Mouse (Mus musculus) liver, embryonic 16.5 days (tissue): ENCODE results near the gene Fcgrt. TPM values are rescaled to one million over a fixed set of nuclear protein-coding genes. Genes with fewer than 3 reads are reported as not detected.
"Not testable (repeated sequence)": the region's sequence is repeated elsewhere in the genome, so short reads cannot be mapped to it uniquely, and the experiment has no call there.

Experiments
- ATAC-seq: fragments of 200-750 bp; cut with Nextera tagmentation; 2 replicates; pipeline ENCODE4 v1.8.0; 2017; ENCODE audit warnings: low read depth, mild to moderate bottlenecking, moderate number of reproducible peaks, moderate library complexity
- H3K27ac ChIP-seq: fragments of 300-500 bp; sonication (generic); 2 replicates; pipeline ENCODE4 v1.5.1; 2014; ENCODE audit warnings: mild to moderate bottlenecking, low read length
- H3K27me3 ChIP-seq: fragments of 300-500 bp; sonication (generic); 2 replicates; pipeline ENCODE4 v1.6.1; 2014; ENCODE audit warnings: low read depth, low read length, mixed read lengths; ENCODE audit not compliant: control insufficient read depth, insufficient read depth
- H3K36me3 ChIP-seq: fragments of 300-500 bp; sonication (generic); 2 replicates; pipeline ENCODE4 v1.6.1; 2014; ENCODE audit warnings: mild to moderate bottlenecking; ENCODE audit not compliant: control insufficient read depth, insufficient read depth
- H3K4me1 ChIP-seq: fragments of 300-500 bp; sonication (generic); 2 replicates; pipeline ENCODE4 v1.6.1; 2014; ENCODE audit warnings: low read depth, low read length, mixed read lengths; ENCODE audit not compliant: control insufficient read depth
- H3K4me2 ChIP-seq: fragments of 300-500 bp; sonication (generic); 2 replicates; pipeline ENCODE4 v1.6.1; 2014; ENCODE audit warnings: low read depth, low read length, mixed read lengths
- H3K4me3 ChIP-seq: fragments of 300-500 bp; sonication (generic); 2 replicates; pipeline ENCODE4 v1.5.1; 2014; ENCODE audit warnings: low read depth, mild to moderate bottlenecking, low read length
- H3K9ac ChIP-seq: fragments of 300-500 bp; sonication (generic); 2 replicates; pipeline ENCODE4 v1.6.1; 2014; ENCODE audit warnings: low read depth, low read length
- H3K9me3 ChIP-seq: fragments of 300-500 bp; sonication (generic); replicated peaks from 2 replicates; pipeline ENCODE4 v1.6.1; 2016; ENCODE audit warnings: low read length; ENCODE audit not compliant: control insufficient read depth
- WGBS: fragments of 180-500 bp; shearing (Covaris S2); extraction: QIAGEN DNeasy Blood & Tissue Kit; methylation state at CpG from one replicate; pipeline ENCODE4 v1.1.7; 2014; ENCODE audit not compliant: insufficient replicate concordance; 5-methylcytosine and 5-hydroxymethylcytosine counted together
- polyA plus RNA-seq: library from polyadenylated mRNA; unstranded; fragments of >200 nt; fragmentation: Nextera tagmentation; extraction: Ambion mirVana; gene quantifications from 2 replicates; pipeline ENCODE4 v1.2.1, GENCODE M21; 2015

Fcgrt gene
- polyA plus RNA-seq, 1 experiment from 2014 or later = 56.1 TPM

DNA sequence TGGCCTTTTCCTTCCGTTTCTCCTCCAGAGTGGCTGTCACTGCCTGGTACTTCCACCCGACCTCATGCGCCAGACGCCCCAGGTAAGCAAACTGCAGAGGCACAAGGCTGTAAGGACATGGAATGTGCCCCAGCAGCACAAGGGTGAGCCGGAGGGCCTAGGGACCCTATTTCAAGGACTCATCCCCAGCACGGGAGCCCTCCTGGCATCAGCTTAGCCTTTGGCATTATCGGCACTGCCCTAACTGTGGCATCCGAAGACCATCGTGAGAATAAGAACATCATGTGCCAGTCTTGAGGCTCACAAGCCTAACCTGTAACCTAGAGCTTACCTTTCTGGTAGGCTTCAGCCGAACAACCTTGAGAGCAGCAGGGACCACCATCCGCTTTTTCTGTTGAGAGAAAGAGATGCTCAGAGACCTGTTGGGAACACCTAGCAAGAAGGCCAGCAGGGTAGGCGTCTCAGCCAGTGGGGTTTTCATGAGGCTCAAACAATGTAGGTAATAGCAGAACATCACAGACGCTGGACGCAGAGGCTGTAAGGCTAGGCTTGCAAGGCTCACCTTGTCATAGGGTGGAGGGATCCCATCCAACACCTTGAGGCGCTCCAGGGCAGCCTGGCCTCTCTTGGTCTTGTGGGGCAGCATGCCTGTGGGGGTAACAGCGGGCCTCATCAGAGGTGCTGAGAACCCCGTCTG is 22.6 kb upstream of the Fcgrt start:
- no peaks in the 10 kb centered on the region for H3K9me3 ChIP-seq
- H3K4me3 ChIP-seq = peak overlapping the region; percentile 81
- peaks cover 54% of the 10 kb centered on the region for H3K4me1 ChIP-seq
- no peaks in the 10 kb centered on the region for H3K27me3 ChIP-seq
- WGBS = 58% methylated on average over 17 of the region's 17 CpGs
- peak overlapping the region; percentile 84 for H3K4me2 ChIP-seq
- H3K9ac ChIP-seq = peak overlapping the region; percentile 87
- H3K27ac ChIP-seq = peak overlapping the region; percentile 86
- no peak for ATAC-seq
- peaks cover 37% of the 10 kb centered on the region for H3K36me3 ChIP-seq

DNA sequence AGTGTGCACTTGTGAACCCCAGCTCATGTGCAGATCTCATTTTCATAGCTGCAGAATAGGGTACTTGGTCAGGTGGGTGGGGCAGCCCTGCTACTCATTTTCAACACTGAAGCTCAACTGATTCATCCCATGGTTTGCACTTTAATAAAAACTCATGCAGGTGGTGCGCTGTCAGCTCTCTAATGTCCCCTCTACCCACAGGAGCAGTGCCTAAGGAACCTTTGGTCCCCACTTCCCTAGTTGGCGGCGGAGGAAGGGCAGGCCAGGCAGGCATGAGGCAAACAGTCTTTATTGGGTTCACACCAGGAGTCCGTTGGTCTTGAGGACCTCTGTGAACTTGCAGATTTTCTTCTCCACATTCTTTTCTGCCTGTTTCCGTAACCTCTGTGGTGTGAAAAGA is 22.0 kb upstream of the Fcgrt start:
- H3K27ac ChIP-seq, H3K9me3 ChIP-seq, H3K9ac ChIP-seq, H3K27me3 ChIP-seq, ATAC-seq, H3K4me3 ChIP-seq: not testable (repeated sequence)
- Histone ChIP-seq H3K4me1 (peaks cover 58% of the 10 kb centered on the region), H3K36me3 (peaks cover 42% of the 10 kb centered on the region), H3K4me2 (0 out of 2 replicates have a peak overlapping the region, but pooled peaks have one; percentile 0)
- WGBS = 66% methylated on average over 5 of the region's 5 CpGs

DNA sequence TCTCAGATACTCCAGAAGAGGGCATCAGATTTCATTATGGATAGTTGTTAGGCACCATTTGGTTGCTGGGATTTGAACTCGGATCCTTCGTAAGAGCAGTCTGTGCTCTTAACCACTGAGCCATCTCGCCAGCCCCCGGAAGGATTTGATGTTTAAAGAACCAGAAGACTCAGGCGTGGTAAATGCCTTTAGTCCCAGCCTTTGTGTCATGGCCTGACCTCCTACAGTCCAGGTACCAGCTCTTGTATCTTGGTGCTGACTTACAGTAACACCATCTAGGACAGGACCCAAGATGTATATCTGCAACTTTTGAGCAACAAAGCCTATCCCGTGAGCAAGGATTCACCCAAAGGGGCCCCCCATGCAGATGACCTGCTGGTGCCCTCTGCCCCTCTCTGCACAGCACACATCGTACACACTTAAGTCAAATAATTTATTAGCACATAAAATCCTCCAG is 21.5 kb upstream of the Fcgrt start:
- peaks cover 47% of the 10 kb centered on the region for H3K36me3 ChIP-seq
- peak overlapping the region; percentile 87 for H3K27ac ChIP-seq
- 24% methylated on average over 7 of the region's 7 CpGs for WGBS
- H3K27me3 ChIP-seq = no peaks in the 10 kb centered on the region
- H3K4me1 ChIP-seq = peaks cover 56% of the 10 kb centered on the region
- no peak overlapping the region for H3K4me3 ChIP-seq
- H3K9me3 ChIP-seq = no peaks in the 10 kb centered on the region
- 0 out of 2 replicates have a peak overlapping the region, but pooled peaks have one; percentile 0 for H3K4me2 ChIP-seq
- no peak for ATAC-seq
- no peak overlapping the region for H3K9ac ChIP-seq

DNA sequence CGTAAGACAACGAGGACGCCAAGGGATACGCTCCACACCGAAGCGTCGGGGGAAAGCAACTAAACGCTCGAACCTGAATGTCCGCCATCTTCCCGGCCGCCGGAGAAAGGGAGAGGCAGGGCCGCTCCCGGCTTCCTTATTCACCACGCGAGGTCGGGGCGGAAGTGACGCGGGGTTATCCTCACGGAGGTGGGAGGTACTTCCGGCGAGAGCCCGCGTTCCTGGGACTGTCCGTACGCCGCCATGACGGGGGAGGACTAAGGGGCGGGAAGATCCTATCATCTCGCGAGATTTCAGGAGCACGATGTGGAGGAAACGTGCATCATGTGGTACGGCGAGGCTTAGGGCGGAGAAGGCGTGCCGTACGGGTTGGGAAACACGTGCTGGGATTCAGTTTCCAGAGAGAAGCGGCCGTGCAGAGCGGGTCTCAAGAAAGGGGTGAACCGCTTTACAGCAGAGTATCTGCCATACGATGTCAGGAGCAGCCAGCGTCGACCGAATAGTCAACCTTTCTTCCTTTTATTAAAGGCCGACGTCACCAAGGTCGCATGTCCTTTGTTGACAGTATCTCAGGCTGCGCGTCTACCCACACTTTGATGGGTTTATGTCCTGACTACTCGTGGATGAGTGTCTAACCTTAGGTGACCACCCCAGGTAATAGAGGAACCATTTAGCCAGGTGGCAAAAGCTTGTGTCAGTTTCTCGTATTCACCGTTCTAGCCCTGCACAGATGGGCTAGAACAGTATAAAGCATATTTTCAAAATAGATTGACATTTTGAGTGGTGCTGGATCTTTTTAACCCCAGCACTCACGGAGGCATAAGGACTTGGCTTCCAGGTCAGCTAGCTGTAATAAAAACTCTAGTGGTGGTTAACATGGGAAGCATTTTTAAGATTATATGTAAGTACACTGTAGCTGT is 20.8 kb upstream of the Fcgrt start, which contains the start of gene Rps11:
TSS of gene Rps11 (minus strand) at position 216 of the 920 bp plus-strand sequence.
- Histone ChIP-seq H3K36me3 (peaks cover 48% of the 10 kb centered on the region), H3K4me2 (peak within 1 kb of the TSS; percentile 77), H3K9me3 (no peaks in the 10 kb centered on the region), H3K27ac (peak within 1 kb of the TSS; percentile 87), H3K9ac (peak within 1 kb of the TSS; percentile 79), H3K27me3 (no peaks in the 10 kb centered on the region), H3K4me1 (peaks cover 49% of the 10 kb centered on the region), H3K4me3 (peak within 1 kb of the TSS; percentile 77)
- ATAC-seq = peak; percentile 80
- under 1% methylated on average over 59 of the region's 59 CpGs for WGBS

DNA sequence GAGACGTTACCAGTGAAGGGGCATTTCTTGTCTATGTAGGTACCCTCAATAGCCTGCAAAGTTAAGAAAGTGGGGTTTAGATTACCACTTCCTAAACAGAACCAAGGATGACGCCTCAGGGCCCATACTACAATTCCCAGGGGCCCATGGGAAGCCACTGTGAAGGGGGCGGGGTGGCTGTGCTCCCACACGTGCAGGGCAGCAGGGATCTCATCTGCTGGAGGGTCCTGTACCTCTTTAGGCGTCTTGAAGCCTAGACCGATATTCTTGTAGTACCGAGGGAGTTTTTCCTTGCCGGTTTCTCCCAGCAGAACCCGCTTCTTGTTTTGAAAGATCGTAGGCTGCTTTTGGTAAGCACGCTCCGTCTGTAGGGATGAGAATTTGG is 19.5 kb upstream of the Fcgrt start:
- no peak for ATAC-seq
- WGBS = 7% methylated on average over 12 of the region's 12 CpGs
- peaks cover 48% of the 10 kb centered on the region for H3K36me3 ChIP-seq

DNA sequence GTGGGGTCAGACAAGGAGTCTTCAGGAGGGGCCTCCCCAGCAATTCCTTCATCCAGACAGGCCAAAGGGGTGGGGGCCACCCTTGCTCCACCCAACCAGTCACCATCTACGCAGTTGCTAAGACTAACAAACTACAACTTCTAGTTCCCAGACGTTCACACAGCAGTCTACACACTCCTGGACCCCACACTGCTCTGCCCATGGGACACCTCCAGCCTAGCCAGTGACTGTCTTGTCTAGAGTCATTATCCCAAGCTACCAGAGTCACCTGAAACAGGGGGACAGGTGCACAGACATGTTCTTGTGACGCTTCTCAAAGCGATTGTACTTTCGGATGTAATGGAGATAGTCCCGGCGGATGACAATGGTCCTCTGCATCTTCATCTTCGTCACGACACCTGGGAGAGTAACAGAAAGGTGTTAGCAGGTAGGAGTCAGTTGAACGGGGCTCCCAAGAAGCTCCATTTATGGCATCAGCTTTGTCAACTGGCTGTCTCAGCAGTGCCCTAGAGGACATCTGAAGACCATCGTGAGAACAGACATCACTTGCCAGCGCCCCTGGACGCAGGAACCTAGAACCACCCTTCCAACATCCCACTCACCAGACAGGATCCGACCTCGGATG is 19.0 kb upstream of the Fcgrt start:
- 62% methylated on average over 15 of the region's 15 CpGs for WGBS
- Histone ChIP-seq H3K4me2 (peak overlapping the region; percentile 77), H3K27me3 (no peaks in the 10 kb centered on the region), H3K36me3 (peaks cover 48% of the 10 kb centered on the region), H3K27ac (no peak overlapping the region), H3K4me1 (peaks cover 46% of the 10 kb centered on the region), H3K4me3 (peak overlapping the region; percentile 77), H3K9ac (peak overlapping the region; percentile 79; the same call in 1 of the 2 replicates), H3K9me3 (no peaks in the 10 kb centered on the region)
- ATAC-seq = no peak

More for the DNA sequence above, 19.5 kb upstream of the Fcgrt start:
- peak overlapping the region; percentile 79 for H3K9ac ChIP-seq
- peaks cover 46% of the 10 kb centered on the region for H3K4me1 ChIP-seq
- H3K27me3 ChIP-seq = no peaks in the 10 kb centered on the region
- H3K9me3 ChIP-seq = no peaks in the 10 kb centered on the region
- peak overlapping the region; percentile 77 for H3K4me3 ChIP-seq
- H3K27ac ChIP-seq = no peak overlapping the region
- H3K4me2 ChIP-seq = peak overlapping the region; percentile 77

DNA sequence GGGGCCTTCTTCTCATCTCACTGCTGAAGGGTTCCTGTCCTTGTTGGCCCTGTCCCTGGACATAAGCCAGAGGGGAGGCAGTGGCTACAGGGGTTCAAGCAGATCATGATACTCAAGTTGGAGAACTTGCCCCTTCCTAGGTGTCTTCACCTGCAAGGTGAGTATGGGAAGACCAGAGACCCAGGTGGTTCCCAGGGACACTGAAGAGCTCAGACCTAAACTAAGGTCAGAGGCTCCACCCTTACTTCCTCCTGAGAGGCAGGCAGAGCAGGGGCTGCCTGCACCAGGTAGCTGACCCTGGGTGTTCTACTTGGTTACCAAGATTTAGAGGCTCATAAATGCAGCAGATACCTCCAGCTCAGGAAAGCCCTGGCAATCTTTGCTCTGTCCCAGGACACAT is 18.3 kb upstream of the Fcgrt start:
- no peak overlapping the region for H3K9ac ChIP-seq

DNA sequence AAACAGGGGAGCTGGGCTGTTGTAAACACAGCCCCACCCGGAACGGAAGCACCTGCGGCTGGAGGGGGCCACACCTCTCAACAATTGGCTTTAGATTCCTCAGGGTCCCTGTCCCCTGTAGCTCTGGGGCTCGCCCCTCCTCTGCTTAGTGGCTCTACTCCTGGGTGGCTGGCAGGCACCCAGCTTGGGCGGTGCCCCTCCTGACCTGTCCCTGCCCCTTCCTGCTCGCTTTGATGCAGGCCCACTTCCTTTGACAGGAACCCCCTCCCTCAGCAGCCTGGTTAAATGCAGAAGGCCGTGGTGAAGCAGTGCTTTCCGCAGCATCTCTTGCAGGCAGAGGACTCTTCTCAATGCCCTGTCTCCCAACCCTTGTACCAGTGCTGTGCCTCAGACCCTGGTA is 17.8 kb upstream of the Fcgrt start:
- no peaks in the 10 kb centered on the region for H3K9me3 ChIP-seq
- H3K36me3 ChIP-seq = peaks cover 38% of the 10 kb centered on the region
- no peak overlapping the region for H3K4me3 ChIP-seq
- no peak overlapping the region for H3K9ac ChIP-seq
- no peak overlapping the region for H3K4me2 ChIP-seq
- H3K4me1 ChIP-seq = peaks cover 33% of the 10 kb centered on the region
- H3K27me3 ChIP-seq = no peaks in the 10 kb centered on the region
- H3K27ac ChIP-seq = no peak overlapping the region
- 27% methylated on average over 8 of the region's 8 CpGs for WGBS
- ATAC-seq = no peak

More for the DNA sequence above, 18.3 kb upstream of the Fcgrt start:
- no peak overlapping the region for H3K4me3 ChIP-seq
- no peak for ATAC-seq
- no peaks in the 10 kb centered on the region for H3K27me3 ChIP-seq
- no peak overlapping the region for H3K4me2 ChIP-seq
- no peak overlapping the region for H3K27ac ChIP-seq
- no peaks in the 10 kb centered on the region for H3K9me3 ChIP-seq
- peaks cover 39% of the 10 kb centered on the region for H3K4me1 ChIP-seq
- peaks cover 43% of the 10 kb centered on the region for H3K36me3 ChIP-seq
